Mouse (Mus musculus) kidney, embryonic 16.5 days (tissue): ENCODE measurements at regions not wholly inside any gene's neighbourhood (a gene's known extent, or its start where the extent isn't known, plus 50 kb on each side); places are given as distances from the start of the nearest gene placed in this dataset.

Source experiments
- ATAC-seq: fragments of 200-750 bp; cut with Nextera tagmentation; 2 replicates; pipeline ENCODE4 v1.8.0; 2017; ENCODE audit warnings: moderate TSS enrichment; ENCODE audit not compliant: low FRiP score, low TSS enrichment
- H3K27ac ChIP-seq: fragments of 300-500 bp; sonication (generic); 2 replicates; pipeline ENCODE4 v1.5.1; 2014; ENCODE audit warnings: low read length
- H3K27me3 ChIP-seq: fragments of 300-500 bp; sonication (generic); 2 replicates; pipeline ENCODE4 v1.6.1; 2014; ENCODE audit warnings: low read length, control low read depth, mixed read lengths; ENCODE audit not compliant: insufficient read depth
- H3K36me3 ChIP-seq: fragments of 300-500 bp; sonication (generic); 2 replicates; pipeline ENCODE4 v1.6.1; 2014; ENCODE audit warnings: low read length, control low read depth, mixed read lengths; ENCODE audit not compliant: insufficient read depth
- H3K4me1 ChIP-seq: fragments of 300-500 bp; sonication (generic); 2 replicates; pipeline ENCODE4 v1.6.1; 2014; ENCODE audit warnings: low read length, control low read depth, mixed read lengths; ENCODE audit not compliant: insufficient read depth
- H3K4me2 ChIP-seq: fragments of 300-500 bp; sonication (generic); replicated peaks from 2 replicates; pipeline ENCODE4 v1.6.1; 2014; ENCODE audit warnings: low read depth, low read length
- H3K4me3 ChIP-seq: fragments of 300-500 bp; sonication (generic); 2 replicates; pipeline ENCODE4 v1.5.1; 2014; ENCODE audit warnings: mild to moderate bottlenecking, low read length
- H3K9ac ChIP-seq: fragments of 300-500 bp; sonication (generic); replicated peaks from 2 replicates; pipeline ENCODE4 v1.6.1; 2014; ENCODE audit warnings: low read length
- H3K9me3 ChIP-seq: fragments of 300-500 bp; sonication (generic); 2 replicates; pipeline ENCODE4 v1.6.1; 2016; ENCODE audit warnings: low read length, control low read depth
- WGBS: fragments of 180-500 bp; shearing (Covaris S2); extraction: QIAGEN DNeasy Blood & Tissue Kit; methylation state at CpG from one replicate; pipeline ENCODE4 v1.1.7; 2014; 5-methylcytosine and 5-hydroxymethylcytosine counted together

DNA sequence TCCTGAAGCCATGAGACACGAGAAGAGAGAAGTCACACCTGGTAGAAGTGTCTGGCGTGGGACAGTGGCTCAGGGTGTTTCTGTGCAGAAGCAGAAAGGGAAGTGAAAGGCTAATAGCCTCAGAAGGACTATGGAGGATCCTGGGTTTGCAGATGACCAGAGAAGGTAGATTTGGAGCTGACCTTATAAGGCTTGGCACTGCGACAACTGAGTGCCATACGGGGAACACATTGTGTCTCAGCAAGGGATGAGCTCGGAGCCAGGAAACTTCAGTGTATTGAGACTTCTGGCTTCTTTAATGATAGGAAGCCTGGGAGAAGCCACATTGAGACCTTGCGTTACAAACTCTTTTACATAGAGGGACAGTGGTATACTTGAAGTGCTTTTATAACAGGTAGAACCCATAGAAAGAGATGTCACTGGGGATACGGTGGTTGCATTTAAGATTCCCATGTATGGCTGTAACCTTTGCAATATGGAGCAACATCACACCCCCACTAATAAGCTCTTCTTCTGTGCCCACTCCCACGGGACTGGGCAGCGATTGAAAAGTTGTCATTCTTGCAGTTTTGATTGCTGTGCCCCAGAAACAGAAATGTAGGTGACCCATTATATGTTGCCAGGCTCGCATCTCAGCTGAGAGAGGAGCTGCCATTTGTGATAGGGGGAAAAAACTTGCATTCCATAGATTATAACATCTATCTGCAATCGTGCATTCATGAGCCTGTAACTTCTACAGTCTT is 61.8 kb upstream of the Dync1i1 start:
- no peaks in the 10 kb centered on the region for H3K27me3 ChIP-seq
- H3K27ac ChIP-seq = no peak overlapping the region
- no peaks in the 10 kb centered on the region for H3K36me3 ChIP-seq
- H3K4me3 ChIP-seq = no peak overlapping the region
- H3K9me3 ChIP-seq = no peaks in the 10 kb centered on the region
- H3K9ac ChIP-seq = no peak overlapping the region
- no peak for ATAC-seq
- 87% methylated on average over 11 of the region's 11 CpGs for WGBS
- H3K4me1 ChIP-seq = no peaks in the 10 kb centered on the region
- H3K4me2 ChIP-seq = no peak overlapping the region

DNA sequence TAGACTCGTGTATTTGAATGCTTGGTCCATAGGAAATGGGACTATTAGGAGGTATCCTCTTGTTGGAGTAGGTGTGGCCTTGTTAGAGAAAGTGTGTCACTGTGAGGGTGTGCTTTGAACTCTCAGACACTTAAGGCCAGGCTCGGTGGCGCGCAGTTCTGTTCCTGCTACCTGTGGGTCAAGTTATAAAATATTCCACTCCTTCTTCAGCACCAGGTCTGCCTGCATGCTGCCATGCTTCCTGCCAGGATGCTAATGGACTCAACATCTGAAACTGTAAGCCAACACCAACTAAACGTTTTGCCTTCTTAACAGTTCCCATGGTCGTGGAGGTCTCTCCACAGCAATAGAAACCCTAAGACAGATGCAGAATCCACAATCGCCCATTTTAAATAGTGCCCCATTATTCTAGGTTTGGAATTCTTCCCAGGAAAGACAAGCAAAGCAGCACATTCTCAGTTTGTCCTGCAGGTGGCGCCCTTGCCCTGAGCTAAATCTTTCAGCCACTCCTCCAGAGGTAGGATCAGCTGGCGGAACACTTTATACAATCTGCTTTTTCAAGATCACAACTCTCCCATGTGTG is 80.2 kb upstream of the Dync1i1 start:
- no peaks in the 10 kb centered on the region for H3K9me3 ChIP-seq
- H3K4me2 ChIP-seq = no peak overlapping the region
- H3K36me3 ChIP-seq = no peaks in the 10 kb centered on the region
- H3K9ac ChIP-seq = no peak overlapping the region
- ATAC-seq = peak; percentile 51; the same call in 1 of the 2 replicates
- no peak overlapping the region for H3K4me3 ChIP-seq
- no peaks in the 10 kb centered on the region for H3K27me3 ChIP-seq
- 21% methylated on average over 9 of the region's 9 CpGs for WGBS
- H3K27ac ChIP-seq = no peak overlapping the region
- H3K4me1 ChIP-seq = peaks cover 4% of the 10 kb centered on the region; the same call in 1 of the 2 replicates

DNA sequence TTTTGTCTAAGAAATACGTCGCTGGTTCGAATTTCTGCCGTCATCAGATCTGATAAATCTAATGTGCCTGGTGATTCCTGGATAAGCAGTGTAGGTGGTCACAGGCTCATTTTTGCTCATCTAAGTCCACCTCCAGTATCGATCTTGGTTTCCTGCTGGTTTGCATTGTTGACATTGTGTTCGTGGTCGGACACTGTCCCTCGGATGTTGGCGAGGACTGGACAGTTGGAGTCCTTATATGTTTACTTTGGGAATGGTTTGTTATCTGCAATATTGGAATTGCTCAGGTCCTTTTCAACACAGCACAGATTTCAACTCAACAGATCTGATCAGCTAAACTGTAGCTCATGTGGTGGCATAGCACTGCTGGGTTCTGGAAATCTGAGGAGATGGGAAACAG is 91.2 kb upstream of the Dync1i1 start:
- H3K36me3 ChIP-seq = no peaks in the 10 kb centered on the region
- WGBS = 89% methylated on average over 9 of the region's 9 CpGs
- no peak overlapping the region for H3K9ac ChIP-seq
- no peak overlapping the region for H3K27ac ChIP-seq
- H3K4me1 ChIP-seq = no peaks in the 10 kb centered on the region
- ATAC-seq = no peak
- H3K27me3 ChIP-seq = no peaks in the 10 kb centered on the region
- H3K4me3 ChIP-seq = no peak overlapping the region
- H3K9me3 ChIP-seq = no peaks in the 10 kb centered on the region
- no peak overlapping the region for H3K4me2 ChIP-seq

DNA sequence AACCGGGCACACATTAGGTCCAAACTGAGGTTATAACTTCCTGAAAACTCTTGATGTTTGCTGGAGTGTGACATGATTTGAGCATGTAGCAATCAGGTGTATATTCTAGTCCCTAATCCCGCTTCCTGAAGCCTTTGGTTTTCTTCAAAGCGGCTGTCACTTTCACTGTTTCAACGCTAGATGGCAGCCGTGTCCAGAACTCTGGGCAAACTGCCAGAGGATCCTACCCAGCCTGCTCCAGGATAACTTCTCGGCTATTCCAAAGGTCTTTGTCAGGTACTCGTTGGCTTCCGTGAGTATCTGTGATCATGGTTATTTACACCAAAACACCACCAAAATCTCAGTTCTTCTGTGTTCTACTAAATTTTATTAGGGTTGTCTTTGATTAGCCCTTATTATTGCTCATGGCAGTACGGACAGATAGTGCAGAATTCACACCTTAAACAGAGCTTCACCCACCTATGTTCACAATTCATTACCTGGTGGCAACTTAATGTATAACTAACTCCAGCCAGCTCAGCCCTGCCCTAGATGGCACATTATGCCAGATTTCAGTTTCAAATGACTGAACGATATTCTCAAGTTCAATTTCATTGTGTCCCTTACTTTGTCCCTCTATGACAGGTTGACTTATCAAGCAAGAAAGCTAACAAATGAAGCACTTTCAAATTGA is 92.3 kb upstream of the Dync1i1 start:
- Histone ChIP-seq H3K9ac (no peak overlapping the region), H3K4me2 (no peak overlapping the region; the same call in 1 of the 2 replicates), H3K27ac (no peak overlapping the region), H3K27me3 (no peaks in the 10 kb centered on the region), H3K36me3 (no peaks in the 10 kb centered on the region), H3K9me3 (no peaks in the 10 kb centered on the region), H3K4me1 (no peaks in the 10 kb centered on the region), H3K4me3 (no peak overlapping the region)
- WGBS = 20% methylated on average over 10 of the region's 10 CpGs
- peak; percentile 79; the same call in 1 of the 2 replicates for ATAC-seq

DNA sequence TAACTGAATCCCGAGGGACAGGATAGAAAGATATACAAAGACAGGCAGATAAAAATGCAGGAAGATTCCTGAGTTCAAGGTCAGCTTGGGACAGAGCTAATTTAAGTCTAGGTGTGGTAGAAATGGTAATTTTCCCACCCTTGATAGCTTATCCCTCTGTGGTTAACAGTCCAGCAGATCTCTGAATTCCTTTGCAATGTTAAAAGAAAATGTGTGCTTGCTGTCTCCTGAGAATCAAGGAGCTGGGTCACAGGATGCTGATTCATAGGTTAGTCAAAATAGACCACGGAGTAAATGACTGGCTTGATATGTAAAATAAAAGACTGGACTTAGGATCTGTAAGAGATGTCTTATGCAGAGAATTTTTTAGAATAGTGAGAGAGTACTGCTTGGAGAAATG is 101.4 kb upstream of the Dync1i1 start:
- Histone ChIP-seq H3K9ac (no peak overlapping the region), H3K9me3 (no peaks in the 10 kb centered on the region), H3K4me1 (no peaks in the 10 kb centered on the region), H3K27ac (no peak overlapping the region), H3K4me2 (no peak overlapping the region), H3K4me3 (no peak overlapping the region), H3K36me3 (no peaks in the 10 kb centered on the region), H3K27me3 (no peaks in the 10 kb centered on the region)
- 71% methylated on average over 2 of the region's 2 CpGs for WGBS
- no peak for ATAC-seq

DNA sequence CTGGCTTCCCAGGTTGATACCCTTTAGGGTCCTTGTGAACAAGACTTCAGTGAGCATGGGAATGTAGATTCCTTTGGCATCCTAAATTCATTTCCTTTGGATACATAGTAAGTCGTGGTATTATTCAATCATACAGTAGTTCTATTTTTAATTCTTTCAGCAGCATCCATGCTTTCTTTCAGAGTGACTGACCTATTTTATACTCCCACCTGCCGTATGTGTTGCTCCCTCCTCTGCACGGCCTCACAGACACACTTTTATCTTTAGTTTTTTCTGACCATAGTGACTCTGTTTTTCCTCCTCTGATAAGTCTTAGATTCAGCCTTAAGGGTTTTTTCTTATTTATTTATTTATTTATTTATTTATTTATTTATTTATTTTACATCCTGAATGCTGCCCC is 103.9 kb upstream of the Dync1i1 start:
- Histone ChIP-seq H3K4me3 (no peak overlapping the region), H3K4me1 (no peaks in the 10 kb centered on the region), H3K9ac (no peak overlapping the region), H3K9me3 (no peaks in the 10 kb centered on the region), H3K27me3 (no peaks in the 10 kb centered on the region), H3K36me3 (no peaks in the 10 kb centered on the region), H3K4me2 (no peak overlapping the region), H3K27ac (no peak overlapping the region)
- WGBS = 94% methylated on average over 3 of the region's 3 CpGs
- ATAC-seq = no peak

DNA sequence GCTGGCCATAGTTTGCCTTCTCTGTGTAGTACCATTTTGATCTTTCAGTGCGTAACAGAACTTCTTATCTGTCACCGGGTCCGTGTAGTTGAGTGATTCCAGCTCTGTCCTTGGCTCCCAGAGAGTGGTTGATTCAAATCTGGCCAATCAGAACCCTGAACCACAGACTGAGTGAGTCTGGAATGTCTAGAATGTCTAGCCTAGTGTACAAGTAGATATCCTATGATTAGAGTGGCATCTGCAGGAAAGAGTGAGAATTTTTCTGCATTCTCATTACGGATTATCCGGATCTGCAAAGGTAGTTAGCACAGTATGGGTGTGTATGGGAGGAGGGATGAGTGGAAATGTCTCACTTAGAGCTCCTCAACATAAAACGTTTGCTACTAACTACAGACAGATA is 97.9 kb upstream of the Pdk4 start:
- ATAC-seq = no peak

DNA sequence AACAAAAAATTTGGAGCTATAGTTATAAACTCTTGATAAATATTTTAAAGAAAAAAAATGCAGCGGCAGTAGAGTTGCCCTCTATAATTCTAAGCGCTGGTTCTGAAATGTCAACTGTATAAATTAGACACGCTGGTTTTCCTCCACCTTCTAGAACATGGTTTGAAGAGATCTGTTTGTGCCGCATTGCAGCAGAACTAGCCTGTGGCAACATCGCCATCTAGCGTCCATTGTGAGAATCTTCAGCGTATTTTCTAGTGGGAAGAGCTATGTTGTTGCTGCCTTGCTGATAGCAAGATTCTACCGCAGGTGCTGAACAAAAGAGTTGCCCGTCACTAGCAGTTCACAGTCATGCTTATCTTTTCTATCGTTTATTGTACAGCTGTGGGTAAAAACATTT is 93.5 kb upstream of the Pdk4 start:
- ATAC-seq = peak; percentile 46; the same call in 1 of the 2 replicates

More for the DNA sequence above, 97.9 kb upstream of the Pdk4 start:
- no peak overlapping the region for H3K4me2 ChIP-seq
- H3K27ac ChIP-seq = no peak overlapping the region
- H3K36me3 ChIP-seq = no peaks in the 10 kb centered on the region
- no peak overlapping the region for H3K9ac ChIP-seq
- H3K4me3 ChIP-seq = no peak overlapping the region
- H3K27me3 ChIP-seq = no peaks in the 10 kb centered on the region
- H3K9me3 ChIP-seq = no peaks in the 10 kb centered on the region
- no peaks in the 10 kb centered on the region for H3K4me1 ChIP-seq
- WGBS = 72% methylated on average over 6 of the region's 6 CpGs

DNA sequence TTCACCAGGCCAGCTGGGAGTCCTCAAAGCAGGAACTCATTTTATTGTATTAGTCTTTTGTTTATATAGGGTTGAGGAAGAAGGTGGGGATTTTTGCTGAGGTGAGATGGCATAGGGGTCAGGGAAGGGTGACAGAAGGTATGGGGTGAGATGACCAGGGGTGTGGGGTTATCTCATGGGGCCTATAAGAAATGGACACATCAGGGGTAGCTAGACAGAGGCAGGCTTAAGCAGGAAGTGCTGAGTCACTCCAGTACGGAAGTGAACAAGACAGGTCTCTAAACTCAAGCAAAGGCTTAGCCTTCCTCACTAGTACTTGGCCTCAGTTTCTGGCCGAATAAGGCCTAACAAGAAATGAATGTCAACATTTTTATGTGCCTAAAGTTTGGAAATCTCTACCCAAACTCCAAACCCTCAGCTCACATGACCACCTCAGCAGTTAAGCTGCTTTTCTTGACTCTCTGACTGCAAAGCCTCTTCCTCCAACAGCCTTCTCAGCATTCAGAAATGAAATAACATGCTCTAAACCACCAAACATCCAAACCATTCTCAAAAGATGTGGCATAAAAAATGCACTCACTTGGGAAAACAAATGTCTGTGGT is 86.9 kb upstream of the Pdk4 start:
- H3K9me3 ChIP-seq = no peaks in the 10 kb centered on the region
- H3K9ac ChIP-seq = no peak overlapping the region
- 73% methylated on average over 2 of the region's 2 CpGs for whole genome bisulfite sequencing
- H3K27ac ChIP-seq = no peak overlapping the region
- no peak for ATAC-seq
- H3K4me1 ChIP-seq = no peaks in the 10 kb centered on the region
- H3K4me3 ChIP-seq = no peak overlapping the region
- H3K36me3 ChIP-seq = no peaks in the 10 kb centered on the region
- H3K27me3 ChIP-seq = no peaks in the 10 kb centered on the region
- H3K4me2 ChIP-seq = no peak overlapping the region

More for the DNA sequence above, 93.5 kb upstream of the Pdk4 start:
- 8% methylated on average over 10 of the region's 10 CpGs for WGBS
- Histone ChIP-seq H3K4me3 (no peak overlapping the region), H3K9me3 (no peaks in the 10 kb centered on the region), H3K4me1 (no peaks in the 10 kb centered on the region), H3K27ac (no peak overlapping the region), H3K4me2 (no peak overlapping the region), H3K9ac (no peak overlapping the region), H3K27me3 (no peaks in the 10 kb centered on the region), H3K36me3 (no peaks in the 10 kb centered on the region)
